Mouse (Mus musculus) liver, postnatal 0 days (tissue): Measurements from ENCODE around the gene Tulp3.

ENCODE experiments used
- CTCF ChIP-seq: sonication (generic); IDR thresholded peaks from 2 replicates; pipeline ENCODE4 v1.5.1; 2016; ENCODE audit warnings: antibody characterized with exemption, low read depth
- EP300 ChIP-seq: IDR thresholded peaks from 2 replicates; pipeline ENCODE4 v1.6.1; 2016; ENCODE audit warnings: antibody characterized with exemption, low read depth, mild to moderate bottlenecking

- TF ChIP-seq CTCF (no peak), EP300 (no peak)
Measured at GRCm38 (mm10) chr6:128301458-128301857, 54.2 kb downstream of the Tulp3 start.
